Mouse (Mus musculus) G1E (cell line): ENCODE data around the gene Rgs7.

Experiments
- CTCF ChIP-seq: IDR thresholded peaks from 2 replicates; pipeline ENCODE4 v1.5.1; 2012; ENCODE audit warnings: low read depth, low read length, inconsistent platforms, mixed read lengths
- GATA1 ChIP-seq: IDR thresholded peaks from 2 replicates; pipeline ENCODE4 v1.6.1; 2012; ENCODE audit warnings: borderline replicate concordance, low read length, inconsistent platforms, mixed read lengths
- GATA2 ChIP-seq: IDR thresholded peaks from 2 replicates; pipeline ENCODE4 v1.6.1; 2012; ENCODE audit warnings: low read depth, low read length, inconsistent platforms, borderline replicate concordance
- POLR2AphosphoS5 ChIP-seq: IDR thresholded peaks from 2 replicates; pipeline ENCODE4 v1.6.1; 2012; ENCODE audit warnings: low read depth, low read length, inconsistent platforms; ENCODE audit not compliant: insufficient replicate concordance

DNA sequence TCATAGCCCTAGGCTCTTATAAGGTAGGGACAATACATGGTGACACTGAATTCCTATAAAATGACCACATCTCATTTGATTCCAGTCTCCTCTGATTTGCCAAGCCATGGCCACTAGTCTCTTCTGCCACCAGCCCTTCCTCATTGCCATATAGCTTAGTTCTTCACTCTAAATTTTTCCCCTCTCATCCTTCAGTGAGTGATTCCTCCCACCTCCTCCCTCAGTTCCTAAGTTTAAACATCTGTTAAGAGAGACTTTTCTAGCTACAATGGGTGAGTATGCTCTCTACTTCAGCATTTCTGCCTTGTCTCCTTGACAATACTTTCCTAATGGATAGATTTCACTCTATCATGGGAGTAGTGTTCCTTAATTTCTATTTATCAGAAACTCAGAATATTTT, 169.5 kb downstream of the Rgs7 start:
- TF ChIP-seq POLR2AphosphoS5 (no peak), GATA2 (no peak), CTCF (no peak), GATA1 (no peak)
